Mouse (Mus musculus) hematopoietic multipotent progenitor cell, adult 10-12 weeks (in vitro differentiated cells): ENCODE data around the gene Oxt. TPM values are rescaled to one million over a fixed set of nuclear protein-coding genes. Genes with fewer than 3 reads are reported as not detected.

Source experiments
- polyA plus RNA-seq: library from polyadenylated mRNA; stranded (reverse); fragments of >175 nt; gene quantifications from 2 replicates; pipeline ENCODE4 v1.2.3, GENCODE M21; 2012; ENCODE audit warnings: low replicate concordance

Gene Oxt
- polyA plus RNA-seq = 0.51 TPM in 1 of 2 replicates, not detected in the other

GRCm38 (mm10) chr2:130575873-130576272, at the start of gene Oxt:
TSS of gene Oxt (plus strand) at chr2:130576173.

GRCm38 (mm10) chr2:130563212-130564055, 12.5 kb upstream of the Oxt start, which contains the start of gene Mrps26:
TSS of gene Mrps26 (plus strand) at chr2:130563742.

GRCm38 (mm10) chr2:130582552-130582951, 6.6 kb downstream of the Oxt start, which contains the start of gene Avp:
TSS of gene Avp (minus strand) at chr2:130582554.

Other genes with a start within 250 kb of the Oxt start
- gene Cpxm1, start 178.6 kb upstream of the Oxt start, polyA plus RNA-seq = 0.17 TPM in 2 replicates
- gene Gm28372, start 170.9 kb upstream of the Oxt start, polyA plus RNA-seq = not detected in 2 replicates
- not detected in 2 replicates for gene 1700020A23Rik, start 170.9 kb upstream of the Oxt start, polyA plus RNA-seq
- not detected in 2 replicates for gene Tmem239, start 169.7 kb upstream of the Oxt start, polyA plus RNA-seq
- 14.7 and 20.6 TPM in 2 replicates for gene Vps16, start 151.8 kb upstream of the Oxt start, polyA plus RNA-seq
- 16.8 and 23.8 TPM in 2 replicates for gene Pced1a, start 151.5 kb upstream of the Oxt start, polyA plus RNA-seq
- gene Ptpra, start 125.9 kb upstream of the Oxt start, polyA plus RNA-seq = 25.3 and 30.2 TPM in 2 replicates
- gene Mrps26, start 12.4 kb upstream of the Oxt start, polyA plus RNA-seq = 80.4 and 167 TPM in 2 replicates
- not detected in 2 replicates for gene Avp, start 6.4 kb downstream of the Oxt start, polyA plus RNA-seq
- gene Fastkd5, start 53.9 kb downstream of the Oxt start, polyA plus RNA-seq = 0.10 and 0.70 TPM in 2 replicates
- 2.0 and 2.2 TPM in 2 replicates for gene Ubox5, start 53.9 kb downstream of the Oxt start, polyA plus RNA-seq
- gene Lzts3, start 66.6 kb downstream of the Oxt start, polyA plus RNA-seq = 3.2 and 4.2 TPM in 2 replicates
- 134 and 149 TPM in 2 replicates for gene Ddrgk1, start 88.5 kb downstream of the Oxt start, polyA plus RNA-seq
- gene Itpa, start 91.4 kb downstream of the Oxt start, polyA plus RNA-seq = 1.5 and 4.1 TPM in 2 replicates
- gene Slc4a11, start 121.3 kb downstream of the Oxt start, polyA plus RNA-seq = 1.3 and 2.4 TPM in 2 replicates